Mouse (Mus musculus): ENCODE measurements around the gene Enpp1. TPM values are rescaled to one million over a fixed set of nuclear protein-coding genes. Genes with fewer than 3 reads are reported as not detected.

The Enpp1 gene
- polyA plus RNA-seq, 1 experiment = not detected

DNA sequence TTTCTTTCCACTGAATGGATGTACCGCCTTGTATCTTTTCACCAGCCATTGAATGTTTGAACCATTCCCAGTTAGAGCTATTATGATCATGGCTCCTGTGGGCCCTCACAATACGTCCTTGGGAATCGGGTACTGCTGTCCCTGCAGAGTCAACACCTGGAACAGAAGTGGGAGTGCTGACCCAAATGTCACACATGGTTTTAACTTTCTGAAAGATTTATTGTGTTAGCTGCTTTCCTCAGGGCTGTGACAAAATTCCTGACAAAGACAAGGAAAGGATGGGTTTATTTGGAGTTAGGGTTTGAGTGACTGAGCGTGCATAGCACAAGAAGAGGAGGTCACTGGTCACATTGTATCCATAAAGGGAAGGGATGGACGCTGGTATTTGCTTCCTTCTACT is 4.3 kb upstream of the Enpp1 start:
- Histone ChIP-seq H3K4me3 (ENCODE audit: insufficient read depth, low read depth, low read length) (no peak overlapping the region), H3K4me1 (ENCODE audit: control insufficient read depth, insufficient read depth, low read length) (peaks cover 4% of the 10 kb centered on the region; the same call in 1 of the 2 replicates), H3K27ac (ENCODE audit: insufficient read depth, low read depth, low read length) (no peak overlapping the region)
- TF ChIP-seq POLR2A (IDR thresholded peaks at IDR 0.05; ENCODE audit: insufficient read depth, low read depth, low read length) (no peak), CTCF (IDR thresholded peaks at IDR 0.05; ENCODE audit: insufficient read depth, low read depth, low read length) (no peak)
- 84% methylated on average over 5 of the region's 5 CpGs for WGBS

DNA sequence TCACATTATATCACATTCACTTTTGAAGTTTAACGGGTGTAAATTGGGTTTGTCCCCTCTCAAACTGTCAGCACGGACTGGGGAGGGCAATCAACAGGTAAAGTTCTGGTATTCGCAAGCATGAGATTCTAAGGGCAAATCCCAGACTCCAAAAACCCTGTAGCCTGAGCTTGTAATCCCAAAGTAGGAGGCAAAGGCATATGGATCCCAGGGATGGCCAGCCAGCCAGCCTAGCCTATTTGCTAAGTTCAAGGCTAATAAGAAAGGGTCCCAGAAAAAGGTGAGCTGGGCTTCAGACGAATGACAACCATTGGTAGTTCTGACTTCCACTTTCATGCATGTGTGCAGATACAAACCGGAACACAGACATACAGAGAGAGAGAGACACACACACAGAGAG is 942 bp upstream of the Enpp1 start:
- Histone ChIP-seq H3K27ac (ENCODE audit: insufficient read depth, low read depth, low read length) (no peak overlapping the region), H3K4me1 (ENCODE audit: control insufficient read depth, insufficient read depth, low read length) (peaks cover 9% of the 10 kb centered on the region), H3K4me3 (ENCODE audit: insufficient read depth, low read depth, low read length) (no peak overlapping the region)
- TF ChIP-seq POLR2A (IDR thresholded peaks at IDR 0.05; ENCODE audit: insufficient read depth, low read depth, low read length) (no peak), CTCF (IDR thresholded peaks at IDR 0.05; ENCODE audit: insufficient read depth, low read depth, low read length) (no peak)
- WGBS = 93% methylated on average over 5 of the region's 5 CpGs

- no peak for TF ChIP-seq POLR2A (IDR thresholded peaks at IDR 0.05; ENCODE audit: insufficient read depth, low read depth, low read length)
- no peak for TF ChIP-seq CTCF (IDR thresholded peaks at IDR 0.05; ENCODE audit: insufficient read depth, low read depth, low read length)
- Histone ChIP-seq H3K4me3 (ENCODE audit: insufficient read depth, low read depth, low read length) (peak overlapping the region; percentile 49), H3K4me1 (ENCODE audit: control insufficient read depth, insufficient read depth, low read length) (peaks cover 9% of the 10 kb centered on the region), H3K27ac (ENCODE audit: insufficient read depth, low read depth, low read length) (no peak overlapping the region)
- WGBS = 18% methylated on average over 15 of the region's 15 CpGs
Observed at GRCm38 (mm10) chr10:24712367-24712761, 405 bp upstream of the Enpp1 start.

- WGBS = 22% methylated on average over 10 of the region's 10 CpGs
- H3K4me3 ChIP-seq (ENCODE audit: insufficient read depth, low read depth, low read length) = peak overlapping the region; percentile 49
- H3K4me1 ChIP-seq (ENCODE audit: control insufficient read depth, insufficient read depth, low read length) = peaks cover 9% of the 10 kb centered on the region
- TF ChIP-seq CTCF (IDR thresholded peaks at IDR 0.05; ENCODE audit: insufficient read depth, low read depth, low read length) (no peak), POLR2A (IDR thresholded peaks at IDR 0.05; ENCODE audit: insufficient read depth, low read depth, low read length) (no peak)
- H3K27ac ChIP-seq (ENCODE audit: insufficient read depth, low read depth, low read length) = 0 out of 2 replicates have a peak overlapping the region, but pooled peaks have one; percentile 21
Observed at GRCm38 (mm10) chr10:24711071-24711470, 888 bp downstream of the Enpp1 start.

GRCm38 (mm10) chr10:24710361-24710760 is 1.6 kb downstream of the Enpp1 start:
- H3K27ac ChIP-seq (ENCODE audit: insufficient read depth, low read depth, low read length) = no peak overlapping the region
- no peak overlapping the region for H3K4me3 ChIP-seq (ENCODE audit: insufficient read depth, low read depth, low read length)
- H3K4me1 ChIP-seq (ENCODE audit: control insufficient read depth, insufficient read depth, low read length) = peaks cover 9% of the 10 kb centered on the region
- TF ChIP-seq CTCF (IDR thresholded peaks at IDR 0.05; ENCODE audit: insufficient read depth, low read depth, low read length) (no peak), POLR2A (IDR thresholded peaks at IDR 0.05; ENCODE audit: insufficient read depth, low read depth, low read length) (no peak)
- WGBS = 91% methylated on average over 6 of the region's 6 CpGs

DNA sequence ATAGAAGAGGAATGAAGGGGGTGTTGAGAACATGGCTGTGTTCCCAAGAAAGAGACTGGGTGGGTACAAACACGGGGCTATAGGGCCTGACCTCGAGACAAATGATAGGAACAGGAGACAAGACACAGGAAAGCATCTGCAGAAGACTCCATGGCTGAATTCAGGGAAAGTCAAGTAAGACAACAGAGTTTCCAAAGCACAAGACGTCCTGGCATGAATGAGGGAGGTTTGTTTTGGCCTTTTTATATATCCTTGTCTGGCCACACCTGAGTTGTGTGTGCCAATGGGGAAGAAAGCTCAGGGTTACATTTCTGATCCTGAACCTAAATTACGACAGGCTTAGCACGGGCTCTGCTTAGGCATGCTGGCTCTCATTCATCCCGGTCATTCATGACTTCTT is 4.2 kb downstream of the Enpp1 start:
- peaks cover 9% of the 10 kb centered on the region for H3K4me1 ChIP-seq (ENCODE audit: control insufficient read depth, insufficient read depth, low read length)
- TF ChIP-seq POLR2A (IDR thresholded peaks at IDR 0.05; ENCODE audit: insufficient read depth, low read depth, low read length) (no peak), CTCF (IDR thresholded peaks at IDR 0.05; ENCODE audit: insufficient read depth, low read depth, low read length) (no peak)
- no peak overlapping the region for H3K27ac ChIP-seq (ENCODE audit: insufficient read depth, low read depth, low read length)
- WGBS = 90% methylated on average over 6 of the region's 6 CpGs
- no peak overlapping the region for H3K4me3 ChIP-seq (ENCODE audit: insufficient read depth, low read depth, low read length)

DNA sequence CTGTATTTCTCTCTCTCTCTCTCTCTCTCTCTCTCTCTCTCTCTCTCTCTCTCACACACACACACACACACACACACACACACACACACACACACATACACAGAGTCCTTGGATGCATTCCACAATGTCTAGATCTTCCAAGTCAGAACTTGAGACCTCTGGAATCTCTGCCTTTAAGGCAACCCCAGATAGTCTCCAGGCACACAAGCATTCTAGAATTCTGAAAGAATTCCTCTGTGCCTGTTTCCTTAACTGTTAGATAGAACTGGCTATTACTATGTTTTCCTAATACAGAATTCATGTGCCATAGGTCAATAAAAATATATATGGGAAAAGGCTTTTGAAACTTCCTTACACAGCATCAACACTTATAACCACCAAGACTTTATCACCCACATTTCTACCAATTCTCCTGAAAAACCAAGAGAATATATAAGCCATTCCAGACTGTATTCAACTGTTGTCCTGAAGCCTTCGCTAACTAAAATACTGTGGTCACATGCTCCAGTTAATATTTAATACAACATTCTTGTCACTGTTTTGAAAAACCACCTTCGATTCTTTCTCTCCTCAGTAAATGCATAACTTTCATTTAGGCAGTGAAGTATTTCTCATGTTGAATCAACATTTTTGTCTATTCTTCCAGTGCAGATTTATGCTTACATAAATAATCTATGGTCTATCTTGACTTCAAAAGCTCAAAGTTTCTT is 5.4 kb downstream of the Enpp1 start:
- H3K4me3 ChIP-seq (ENCODE audit: insufficient read depth, low read depth, low read length) = no peak overlapping the region
- TF ChIP-seq POLR2A (IDR thresholded peaks at IDR 0.05; ENCODE audit: insufficient read depth, low read depth, low read length) (no peak), CTCF (IDR thresholded peaks at IDR 0.05; ENCODE audit: insufficient read depth, low read depth, low read length) (no peak)
- no peak overlapping the region for H3K27ac ChIP-seq (ENCODE audit: insufficient read depth, low read depth, low read length)
- WGBS = 95% methylated on average over 2 of the region's 2 CpGs
- H3K4me1 ChIP-seq (ENCODE audit: control insufficient read depth, insufficient read depth, low read length) = peaks cover 5% of the 10 kb centered on the region

DNA sequence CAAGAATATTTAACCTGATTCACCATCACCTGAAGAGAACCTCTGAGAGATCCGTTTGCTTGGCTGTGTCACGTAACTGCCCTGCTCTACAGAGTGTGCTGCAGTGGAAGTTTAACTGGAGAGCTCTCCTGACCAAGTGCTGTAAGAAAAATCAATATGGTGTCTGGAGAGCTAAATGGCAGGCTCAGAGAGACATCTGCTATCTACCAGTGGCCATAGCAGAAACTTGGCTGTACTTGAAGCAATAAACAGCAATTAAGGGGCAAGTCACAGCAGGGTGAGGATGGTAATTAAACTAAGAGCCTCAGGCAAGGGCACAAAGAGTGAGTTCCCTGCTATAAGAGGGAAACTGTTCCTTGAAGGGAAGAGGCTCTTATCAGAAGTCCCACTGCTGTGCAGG is 9.3 kb downstream of the Enpp1 start:
- Histone ChIP-seq H3K27ac (ENCODE audit: insufficient read depth, low read depth, low read length) (no peak overlapping the region), H3K4me3 (ENCODE audit: insufficient read depth, low read depth, low read length) (no peak overlapping the region), H3K4me1 (ENCODE audit: control insufficient read depth, insufficient read depth, low read length) (no peaks in the 10 kb centered on the region)
- no peak for TF ChIP-seq POLR2A (IDR thresholded peaks at IDR 0.05; ENCODE audit: insufficient read depth, low read depth, low read length)
- no peak for TF ChIP-seq CTCF (IDR thresholded peaks at IDR 0.05; ENCODE audit: insufficient read depth, low read depth, low read length)
- WGBS = 83% methylated on average over 2 of the region's 2 CpGs

- no peak overlapping the region for H3K4me3 ChIP-seq (ENCODE audit: insufficient read depth, low read depth, low read length)
- H3K27ac ChIP-seq (ENCODE audit: insufficient read depth, low read depth, low read length) = no peak overlapping the region
- no peaks in the 10 kb centered on the region for H3K4me1 ChIP-seq (ENCODE audit: control insufficient read depth, insufficient read depth, low read length)
- TF ChIP-seq POLR2A (IDR thresholded peaks at IDR 0.05; ENCODE audit: insufficient read depth, low read depth, low read length) = no peak
- no peak for TF ChIP-seq CTCF (IDR thresholded peaks at IDR 0.05; ENCODE audit: insufficient read depth, low read depth, low read length)
- 82% methylated on average over 6 of the region's 6 CpGs for WGBS
Observed at GRCm38 (mm10) chr10:24698131-24698775, 13.7 kb downstream of the Enpp1 start.
